Mouse (Mus musculus) testis, adult 2 months (tissue): ENCODE measurements around the gene Map7d3.

Experiments used
- CTCF ChIP-seq: fragments of 200-500 bp; IDR thresholded peaks from 2 replicates; pipeline ENCODE4 v1.5.1; 2012; ENCODE audit warnings: low read depth, mild to moderate bottlenecking, inconsistent platforms, low read length, moderate library complexity; ENCODE audit not compliant: control insufficient read depth, insufficient read depth, insufficient replicate concordance
- POLR2A ChIP-seq: fragments of 200-500 bp; IDR thresholded peaks from 2 replicates; pipeline ENCODE4 v1.6.1; 2012; ENCODE audit warnings: low read depth, mild to moderate bottlenecking, inconsistent platforms, low read length, moderate library complexity; ENCODE audit not compliant: control insufficient read depth

DNA sequence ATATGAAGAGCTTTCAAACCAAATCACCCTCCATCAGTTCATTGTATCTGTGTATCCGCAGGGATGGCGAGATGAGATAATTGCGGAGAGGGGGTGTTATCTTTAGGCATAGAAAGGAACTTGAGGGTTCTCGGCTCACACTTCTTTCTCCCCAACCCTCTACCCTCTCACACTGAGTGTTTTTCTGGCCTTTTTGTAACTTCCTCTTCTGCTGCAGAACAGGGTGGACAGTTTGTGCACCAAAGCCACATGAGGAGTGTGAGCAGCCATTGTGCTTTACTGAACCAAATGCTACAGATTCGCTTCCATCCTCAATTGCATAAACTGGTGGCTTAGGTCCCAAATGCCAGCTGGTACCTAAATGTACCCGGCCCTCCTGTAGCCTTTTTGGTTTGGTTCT lies 13.7 kb upstream of the Map7d3 start:
- TF ChIP-seq CTCF: no peak
- TF ChIP-seq POLR2A: no peak
